Mouse (Mus musculus) liver, adult 2 months (tissue): ENCODE data around the gene Mier2.

ENCODE experiments used
- CTCF ChIP-seq: fragments of 200-500 bp; IDR thresholded peaks from 2 replicates; pipeline ENCODE4 v1.5.1; 2011; ENCODE audit warnings: low read depth, low read length, control low read depth
- POLR2A ChIP-seq: fragments of 200-500 bp; IDR thresholded peaks from 2 replicates; pipeline ENCODE4 v1.6.1; 2011; ENCODE audit warnings: low read length, control low read depth; ENCODE audit not compliant: insufficient read depth; ENCODE audit errors: extremely low read depth

GRCm38 (mm10) chr10:79495886-79496285 lies 59.1 kb downstream of the Mier2 start:
- TF ChIP-seq CTCF (no peak), POLR2A (no peak)
